Mouse (Mus musculus) mesoderm, embryonic 11.5 days (tissue): ENCODE measurements around the gene Rnf151.
"Not testable (repeated sequence)": the region's sequence is repeated elsewhere in the genome, so short reads cannot be mapped to it uniquely, and the experiment has no call there.

Experiments used
- DNase-seq: peaks from one replicate; pipeline ENCODE4 v3.0.0-alpha.2; 2012; ENCODE audit warnings: low read depth, low spot score

Rnf151 gene

DNA sequence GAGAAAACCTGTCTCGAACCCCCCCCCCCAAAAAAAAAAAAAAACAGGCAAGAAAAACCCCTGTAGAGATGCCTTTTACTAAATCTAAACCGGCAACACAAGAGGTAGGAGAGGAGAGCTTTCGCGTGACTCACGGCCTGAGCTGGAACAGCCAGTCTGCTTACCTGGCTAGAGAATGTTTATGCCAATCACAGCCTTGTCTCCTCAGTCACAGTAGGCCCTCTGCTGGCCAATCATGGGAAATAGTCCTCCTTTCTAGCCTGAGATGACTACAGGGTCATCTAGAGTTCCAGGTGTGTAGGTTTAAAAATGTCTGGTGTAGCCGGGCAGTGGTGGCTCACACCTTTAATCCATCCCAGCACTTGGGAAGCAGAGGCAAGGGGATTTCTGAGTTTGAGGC is 50.4 kb downstream of the Rnf151 start:
- DNase-seq, result peak; percentile 64

- DNase-seq, result not testable (repeated sequence)
Measured at GRCm38 (mm10) chr17:24667011-24667410, 50.9 kb downstream of the Rnf151 start.
